Mouse (Mus musculus) kidney, adult 2 months (tissue): ENCODE data around the gene Galnt10. TPM values are rescaled to one million over a fixed set of nuclear protein-coding genes. Genes with fewer than 3 reads are reported as not detected.

Experiments
- DNase-seq: peaks from one replicate; pipeline ENCODE4 v3.0.0; 2021
- H3K27ac ChIP-seq: fragments of 200-500 bp; 2 replicates; pipeline ENCODE4 v1.5.1; 2012; ENCODE audit warnings: low read depth, low read length, control low read depth, inconsistent platforms; ENCODE audit not compliant: insufficient read depth
- H3K27me3 ChIP-seq: fragments of 200-500 bp; replicated peaks from 2 replicates; pipeline ENCODE4 v1.6.1; 2012; ENCODE audit warnings: mild to moderate bottlenecking, moderate library complexity, low read length, inconsistent platforms; ENCODE audit not compliant: control insufficient read depth, insufficient read depth
- H3K36me3 ChIP-seq: fragments of 200-500 bp; 2 replicates; pipeline ENCODE4 v1.6.1; 2012; ENCODE audit warnings: mild to moderate bottlenecking, moderate library complexity, low read length, inconsistent platforms; ENCODE audit not compliant: control insufficient read depth, insufficient read depth
- H3K4me1 ChIP-seq: fragments of 200-500 bp; 2 replicates; pipeline ENCODE4 v1.6.1; 2011; ENCODE audit warnings: low read length; ENCODE audit not compliant: control insufficient read depth, insufficient read depth
- H3K4me3 ChIP-seq: fragments of 200-500 bp; 2 replicates; pipeline ENCODE4 v1.5.1; 2011; ENCODE audit warnings: mild to moderate bottlenecking, low read depth, low read length, control low read depth; ENCODE audit not compliant: insufficient read depth
- CTCF ChIP-seq: fragments of 200-500 bp; conservative IDR thresholded peaks from 2 replicates; pipeline ENCODE4 v1.5.1; 2011; ENCODE audit warnings: low read depth, mild to moderate bottlenecking, control low read depth, low read length, moderate library complexity, mixed read lengths; ENCODE audit not compliant: insufficient read depth, insufficient read length
- POLR2A ChIP-seq: fragments of 200-500 bp; IDR thresholded peaks from one replicate; pipeline ENCODE4 v1.6.1; 2011; ENCODE audit warnings: low read depth, low read length, control low read depth
- WGBS: fragments of 180-500 bp; shearing (Covaris S2); methylation state at CpG from one replicate; pipeline ENCODE4 v1.1.7; 2018; 5-methylcytosine and 5-hydroxymethylcytosine counted together
- polyA plus RNA-seq: library from polyadenylated mRNA; depleted of rRNA; stranded (reverse); fragments of >200 nt; gene quantifications from 2 replicates; pipeline ENCODE4 v1.2.3, GENCODE M21; 2012

Gene Galnt10
- polyA plus RNA-seq, 1 experiment: 11.1 TPM

- Histone ChIP-seq H3K4me3 (no peak overlapping the region), H3K36me3 (no peaks in the 10 kb centered on the region), H3K27ac (no peak overlapping the region), H3K27me3 (no peaks in the 10 kb centered on the region), H3K4me1 (no peaks in the 10 kb centered on the region)
- WGBS: 88% methylated on average over 10 of the region's 10 CpGs
- TF ChIP-seq CTCF: no peak
- no peak for TF ChIP-seq POLR2A
- no peak for DNase-seq
Measured at GRCm38 (mm10) chr11:57649671-57650070, 4.4 kb downstream of the Galnt10 start.

GRCm38 (mm10) chr11:57650867-57651266, 5.6 kb downstream of the Galnt10 start:
- Histone ChIP-seq H3K36me3 (no peaks in the 10 kb centered on the region), H3K27me3 (no peaks in the 10 kb centered on the region), H3K4me3 (no peak overlapping the region), H3K27ac (no peak overlapping the region), H3K4me1 (no peaks in the 10 kb centered on the region)
- 80% methylated on average over 2 of the region's 2 CpGs for WGBS
- no peak for TF ChIP-seq CTCF
- TF ChIP-seq POLR2A: no peak
- DNase-seq: no peak

DNA sequence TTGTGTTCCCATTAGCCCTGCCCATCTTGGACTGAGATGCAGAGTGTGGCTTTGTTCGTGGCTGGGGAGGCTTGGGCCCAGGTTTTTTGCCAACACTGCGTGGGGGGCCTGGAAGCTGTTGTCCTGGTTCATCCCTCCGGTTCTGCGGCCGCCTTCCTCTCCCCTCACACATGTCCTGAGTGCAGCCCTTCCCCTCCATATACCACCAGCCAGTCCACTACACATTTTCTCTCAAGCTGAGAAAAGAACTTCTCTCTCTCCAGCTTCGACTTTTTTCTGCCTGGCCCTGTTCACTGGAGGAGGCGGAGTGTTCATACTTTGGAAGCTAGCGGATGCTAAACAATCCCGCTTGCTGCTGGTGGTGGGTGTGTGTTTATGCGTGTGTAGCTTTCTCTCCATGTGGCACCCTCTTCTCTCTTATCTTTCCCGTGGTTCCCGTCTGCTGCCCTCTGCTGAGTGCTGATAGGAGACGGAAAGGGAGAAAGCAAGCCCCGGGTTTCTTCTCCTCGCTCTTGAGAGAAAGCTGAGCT, 6.1 kb downstream of the Galnt10 start:
- no peak for TF ChIP-seq CTCF
- TF ChIP-seq POLR2A: no peak
- Histone ChIP-seq H3K27me3 (no peaks in the 10 kb centered on the region), H3K4me1 (no peaks in the 10 kb centered on the region), H3K36me3 (no peaks in the 10 kb centered on the region), H3K27ac (no peak overlapping the region), H3K4me3 (no peak overlapping the region)
- 60% methylated on average over 15 of the region's 15 CpGs for WGBS
- DNase-seq: no peak

- no peak overlapping the region for H3K27ac ChIP-seq
- H3K27me3 ChIP-seq: no peaks in the 10 kb centered on the region
- no peak for TF ChIP-seq POLR2A
- TF ChIP-seq CTCF: no peak
- H3K4me1 ChIP-seq: no peaks in the 10 kb centered on the region
- DNase-seq: no peak
- H3K36me3 ChIP-seq: no peaks in the 10 kb centered on the region
- 72% methylated on average over 23 of the region's 23 CpGs for WGBS
- H3K4me3 ChIP-seq: no peak overlapping the region
Measured at GRCm38 (mm10) chr11:57652206-57652922, 7.1 kb downstream of the Galnt10 start.

- TF ChIP-seq CTCF (no peak), POLR2A (no peak)
Measured at GRCm38 (mm10) chr11:57652923-57653660, 7.8 kb downstream of the Galnt10 start.

GRCm38 (mm10) chr11:57653796-57654195, 8.6 kb downstream of the Galnt10 start:
- H3K36me3 ChIP-seq: no peaks in the 10 kb centered on the region
- H3K4me3 ChIP-seq: no peak overlapping the region
- WGBS: 93% methylated on average over 5 of the region's 5 CpGs
- no peak overlapping the region for H3K27ac ChIP-seq
- H3K27me3 ChIP-seq: no peaks in the 10 kb centered on the region
- no peak for DNase-seq
- no peaks in the 10 kb centered on the region for H3K4me1 ChIP-seq
- no peak for TF ChIP-seq CTCF
- TF ChIP-seq POLR2A: no peak

More at GRCm38 (mm10) chr11:57652923-57653660, 7.8 kb downstream of the Galnt10 start:
- Histone ChIP-seq H3K27ac (no peak overlapping the region), H3K36me3 (no peaks in the 10 kb centered on the region), H3K4me3 (no peak overlapping the region), H3K27me3 (no peaks in the 10 kb centered on the region), H3K4me1 (no peaks in the 10 kb centered on the region)
- WGBS: 77% methylated on average over 14 of the region's 14 CpGs
- no peak for DNase-seq

- Histone ChIP-seq H3K27ac (no peak overlapping the region), H3K4me3 (no peak overlapping the region), H3K4me1 (no peaks in the 10 kb centered on the region), H3K27me3 (no peaks in the 10 kb centered on the region), H3K36me3 (no peaks in the 10 kb centered on the region)
- DNase-seq: no peak
- TF ChIP-seq POLR2A (no peak), CTCF (no peak)
- whole genome bisulfite sequencing: 64% methylated on average over 4 of the region's 4 CpGs
Measured at GRCm38 (mm10) chr11:57654386-57654785, 9.1 kb downstream of the Galnt10 start.
